Mouse (Mus musculus) cerebellum, postnatal 14 days (tissue): Measurements from ENCODE around the gene Tmem86b.
A peak's percentile ranks its signal among the peaks of the same experiment; 100 is the strongest.
"Not testable (repeated sequence)": the region's sequence is repeated elsewhere in the genome, so short reads cannot be mapped to it uniquely, and the experiment has no call there.

Source experiments
- DNase-seq, 2 experiments: peaks; one replicate each; pipeline ENCODE4 v3.0.0; 2021; ENCODE audit warnings: mixed read lengths in 2 of 2

Tmem86b gene

GRCm38 (mm10) chr7:4647291-4647690, 16.1 kb upstream of the Tmem86b start:
- DNase-seq = no peak

- DNase-seq = no peak
These were observed 15.6 kb upstream of the Tmem86b start for GRCm38 (mm10) chr7:4646806-4647205.

- no peak for DNase-seq
These were observed 12.0 kb upstream of the Tmem86b start for GRCm38 (mm10) chr7:4643225-4643624.

- no peak for DNase-seq
These were observed 10.7 kb upstream of the Tmem86b start for GRCm38 (mm10) chr7:4641956-4642355.

GRCm38 (mm10) chr7:4641155-4641554, 9.9 kb upstream of the Tmem86b start:
- DNase-seq = no peak

- no peak for DNase-seq
These were observed 5.0 kb upstream of the Tmem86b start for GRCm38 (mm10) chr7:4636179-4636578.

- no peak for DNase-seq
These were observed 1.0 kb downstream of the Tmem86b start for GRCm38 (mm10) chr7:4630198-4630597.

GRCm38 (mm10) chr7:4629586-4629985, 1.6 kb downstream of the Tmem86b start:
- peak; percentile 22 to 35 for DNase-seq

- DNase-seq = no peak
These were observed 5.3 kb downstream of the Tmem86b start for GRCm38 (mm10) chr7:4625928-4626327.

- DNase-seq = no peak
These were observed 6.9 kb downstream of the Tmem86b start for GRCm38 (mm10) chr7:4624343-4624742.

- DNase-seq = peak; percentile 63 to 74
These were observed 7.6 kb downstream of the Tmem86b start for GRCm38 (mm10) chr7:4623544-4624189.

- DNase-seq = no peak
These were observed 11.2 kb downstream of the Tmem86b start for GRCm38 (mm10) chr7:4619979-4620378.

GRCm38 (mm10) chr7:4613740-4614403, 17.4 kb downstream of the Tmem86b start:
- no peak for DNase-seq

- DNase-seq = peak in 1 of 2 experiments; percentile 31
These were observed 18.3 kb downstream of the Tmem86b start for GRCm38 (mm10) chr7:4612956-4613355.

- DNase-seq = no peak
These were observed 18.8 kb downstream of the Tmem86b start for GRCm38 (mm10) chr7:4612386-4612785.

- peak; percentile 56 to 76 for DNase-seq
These were observed 19.3 kb downstream of the Tmem86b start for GRCm38 (mm10) chr7:4611921-4612341.

- peak; percentile 75 to 90 for DNase-seq
These were observed 19.7 kb downstream of the Tmem86b start for GRCm38 (mm10) chr7:4611511-4611910.

GRCm38 (mm10) chr7:4608002-4608401, 23.2 kb downstream of the Tmem86b start:
- DNase-seq = no peak

GRCm38 (mm10) chr7:4603873-4604272, 27.3 kb downstream of the Tmem86b start, which contains the start of gene Ptprh:
TSS of gene Ptprh (minus strand) at chr7:4604041.
- no peak for DNase-seq

GRCm38 (mm10) chr7:4602969-4603368, 28.3 kb downstream of the Tmem86b start:
- no peak for DNase-seq

GRCm38 (mm10) chr7:4597046-4597445, 34.2 kb downstream of the Tmem86b start:
- DNase-seq = not testable (repeated sequence)

- DNase-seq = not testable (repeated sequence)
These were observed 49.7 kb downstream of the Tmem86b start for GRCm38 (mm10) chr7:4581481-4581880.
